17 mouse cellular contexts compared by ENCODE assay signal in genomic region chr14:11664302-11664701, GRCm38 (mm10).
DNase-seq lines count a peak whose midpoint lies in the region; ATAC-seq lines count a peak whose summit lies in the region.
"Had no signal": no experiment of that assay in that cellular context is flagged by ENCODE, and none has a peak within 500 bp of the region (broad histone marks: within the 10 kb centered on the region; RNA-seq: fewer than 3 reads in every experiment).

No protein-coding gene starts in this region.

- H3K9me3 ChIP-seq in hindbrain, embryonic 14.5 days (ENCODE audit: control insufficient read depth, low read length), result no peaks in the 10 kb centered on the region
- no peaks in the 10 kb centered on the region for H3K9me3 ChIP-seq in hindbrain, embryonic 13.5 days
- no peaks in the 10 kb centered on the region for H3K9me3 ChIP-seq in neural tube, embryonic 13.5 days
- H3K9me3 ChIP-seq: heart, embryonic 15.5 days; limb, embryonic 15.5 days; lung, embryonic 15.5 days had no signal

- ATAC-seq in hindbrain, embryonic 14.5 days (ENCODE audit: low FRiP score), result no peak
- no peak for ATAC-seq in hindbrain, embryonic 13.5 days (ENCODE audit: low FRiP score)
- no peak for ATAC-seq in neural tube, embryonic 13.5 days (ENCODE audit: low read depth)
- ATAC-seq: inflammation-experienced regulatory T-cells, adult 6 months had no signal

- DNase-seq in hindbrain, embryonic 14.5 days (ENCODE audit: low spot score), result no peak
- DNase-seq in embryo, embryonic 11 days, result peak; percentile 37
- DNase-seq in gastrocnemius, postnatal 25 days, result peak; percentile 62
- DNase-seq in right cerebral cortex, adult 2 months (ENCODE audit: low spot score in 2 of 2), result no peak
- DNase-seq in spleen, postnatal 36 days (ENCODE audit: low spot score in 2 of 2), result no peak
- DNase-seq in thymus, postnatal 36 days, result no peak
- DNase-seq: cerebellum, postnatal 14 days; kidney, postnatal 10 days; layer of hippocampus, adult 9-11 months; spleen, adult 18-20 months had no signal

- no peaks in the 10 kb centered on the region for H3K36me3 ChIP-seq in hindbrain, embryonic 14.5 days (replicated peaks; ENCODE audit: control insufficient read depth, insufficient read depth)
- no peaks in the 10 kb centered on the region for H3K36me3 ChIP-seq in hindbrain, embryonic 13.5 days
- H3K36me3 ChIP-seq in neural tube, embryonic 13.5 days, result no peaks in the 10 kb centered on the region
- H3K36me3 ChIP-seq: heart, embryonic 15.5 days; limb, embryonic 15.5 days; lung, embryonic 15.5 days had no signal

- H3K4me1 ChIP-seq in hindbrain, embryonic 14.5 days (replicated peaks; ENCODE audit: control insufficient read depth, insufficient read depth, low read length), result peaks cover 18% of the 10 kb centered on the region; the same call in 1 of the 2 replicates
- H3K4me1 ChIP-seq in hindbrain, embryonic 13.5 days (replicated peaks), result peaks cover 43% of the 10 kb centered on the region
- peaks cover 35% of the 10 kb centered on the region for H3K4me1 ChIP-seq in neural tube, embryonic 13.5 days (replicated peaks)
- H3K4me1 ChIP-seq: heart, embryonic 15.5 days; lung, embryonic 15.5 days had no signal

- no peak overlapping the region for H3K4me3 ChIP-seq in hindbrain, embryonic 14.5 days (replicated peaks; ENCODE audit: low read length)
- no peak overlapping the region for H3K4me3 ChIP-seq in hindbrain, embryonic 13.5 days
- no peak overlapping the region for H3K4me3 ChIP-seq in neural tube, embryonic 13.5 days
- H3K4me3 ChIP-seq: erythroblast, embryonic 14.5 days; heart, embryonic 15.5 days; limb, embryonic 15.5 days; lung, embryonic 15.5 days had no signal

- H3K9ac ChIP-seq in hindbrain, embryonic 14.5 days, result no peak overlapping the region
- H3K9ac ChIP-seq in hindbrain, embryonic 13.5 days, result no peak overlapping the region
- H3K9ac ChIP-seq in neural tube, embryonic 13.5 days, result no peak overlapping the region
- H3K9ac ChIP-seq: heart, embryonic 15.5 days; limb, embryonic 15.5 days; lung, embryonic 15.5 days had no signal

- 32% methylated on average over 9 of the region's 9 CpGs for WGBS in hindbrain, embryonic 14.5 days
- 30% methylated on average over 9 of the region's 9 CpGs for WGBS in hindbrain, embryonic 13.5 days
- 15% methylated on average over 9 of the region's 9 CpGs for WGBS in neural tube, embryonic 13.5 days

- H3K27me3 ChIP-seq in hindbrain, embryonic 14.5 days (ENCODE audit: control insufficient read depth, insufficient read depth, low read length), result no peaks in the 10 kb centered on the region
- H3K27me3 ChIP-seq in hindbrain, embryonic 13.5 days, result no peaks in the 10 kb centered on the region
- H3K27me3 ChIP-seq in neural tube, embryonic 13.5 days, result peaks cover 4% of the 10 kb centered on the region; the same call in 1 of the 2 replicates
- H3K27me3 ChIP-seq: heart, embryonic 15.5 days; limb, embryonic 15.5 days; lung, embryonic 15.5 days had no signal

- H3K27ac ChIP-seq in hindbrain, embryonic 14.5 days, result 0 out of 2 replicates have a peak overlapping the region, but pooled peaks have one; percentile 22
- H3K27ac ChIP-seq in hindbrain, embryonic 13.5 days, result no peak overlapping the region
- no peak overlapping the region for H3K27ac ChIP-seq in neural tube, embryonic 13.5 days (replicated peaks)
- H3K27ac ChIP-seq: heart, embryonic 15.5 days; limb, embryonic 15.5 days; lung, embryonic 15.5 days had no signal

- H3K4me2 ChIP-seq in hindbrain, embryonic 14.5 days (replicated peaks), result peak overlapping the region; percentile 16; the same call in 1 of the 2 replicates
- no peak overlapping the region for H3K4me2 ChIP-seq in hindbrain, embryonic 13.5 days
- 0 out of 2 replicates have a peak overlapping the region, but pooled peaks have one; percentile 11 for H3K4me2 ChIP-seq in neural tube, embryonic 13.5 days
- H3K4me2 ChIP-seq: heart, embryonic 15.5 days; limb, embryonic 15.5 days; lung, embryonic 15.5 days had no signal

Comparison
In these comparisons a context has a peak if more than half of its experiments do, and no peak if none do; other contexts are left out.
1. DNase-seq: peak in embryo, embryonic 11 days (single experiment) and gastrocnemius, postnatal 25 days (single experiment); none in hindbrain, embryonic 14.5 days (single experiment), right cerebral cortex, adult 2 months (0 of 2), spleen, postnatal 36 days (0 of 2) and thymus, postnatal 36 days (0 of 2).